Mouse (Mus musculus) heart, embryonic 12.5 days (tissue): ENCODE data around the gene Bag5. TPM values are rescaled to one million over a fixed set of nuclear protein-coding genes. Genes with fewer than 3 reads are reported as not detected.

ENCODE experiments used
- ATAC-seq: fragments of 200-750 bp; cut with Nextera tagmentation; 2 replicates; pipeline ENCODE4 v1.8.0; 2017; ENCODE audit warnings: moderate TSS enrichment, moderate library complexity; ENCODE audit not compliant: insufficient number of reproducible peaks, low FRiP score
- H3K27ac ChIP-seq: fragments of 300-500 bp; sonication (generic); 2 replicates; pipeline ENCODE4 v1.5.1; 2016; ENCODE audit warnings: mild to moderate bottlenecking, moderate library complexity; ENCODE audit not compliant: poor library complexity, severe bottlenecking
- H3K27me3 ChIP-seq: fragments of 300-500 bp; sonication (generic); replicated peaks from 2 replicates; pipeline ENCODE4 v1.6.1; 2016; ENCODE audit warnings: mild to moderate bottlenecking, moderate library complexity
- H3K36me3 ChIP-seq: fragments of 300-500 bp; sonication (generic); 2 replicates; pipeline ENCODE4 v1.6.1; 2016; ENCODE audit warnings: mild to moderate bottlenecking, moderate library complexity
- H3K4me1 ChIP-seq: fragments of 300-500 bp; sonication (generic); replicated peaks from 2 replicates; pipeline ENCODE4 v1.6.1; 2016; ENCODE audit warnings: mild to moderate bottlenecking
- H3K4me2 ChIP-seq: fragments of 300-500 bp; sonication (generic); 2 replicates; pipeline ENCODE4 v1.6.1; 2016; ENCODE audit warnings: mild to moderate bottlenecking, moderate library complexity
- H3K4me3 ChIP-seq: fragments of 300-500 bp; sonication (generic); 2 replicates; pipeline ENCODE4 v1.5.1; 2016; ENCODE audit warnings: mild to moderate bottlenecking
- H3K9ac ChIP-seq: fragments of 300-500 bp; sonication (generic); 2 replicates; pipeline ENCODE4 v1.6.1; 2016; ENCODE audit warnings: mild to moderate bottlenecking, moderate library complexity
- H3K9me3 ChIP-seq: fragments of 300-500 bp; sonication (generic); replicated peaks from 2 replicates; pipeline ENCODE4 v1.6.1; 2016; ENCODE audit warnings: mild to moderate bottlenecking, moderate library complexity
- WGBS: fragments of 180-500 bp; shearing (Covaris S2); methylation state at CpG from one replicate; pipeline ENCODE4 v1.1.7; 2016; 5-methylcytosine and 5-hydroxymethylcytosine counted together
- polyA plus RNA-seq: library from polyadenylated mRNA; unstranded; fragments of >200 nt; fragmentation: Nextera tagmentation; extraction: Ambion mirVana; gene quantifications from 2 replicates; pipeline ENCODE4 v1.2.1, GENCODE M21; 2016

The Bag5 gene
- polyA plus RNA-seq, 1 experiment from 2014 or later, result 41.3 TPM

GRCm38 (mm10) chr12:111672581-111672980 is 40.5 kb downstream of the Bag5 start:
- peaks cover 73% of the 10 kb centered on the region for H3K4me1 ChIP-seq
- peak overlapping the region; percentile 52 for H3K9ac ChIP-seq
- ATAC-seq, result no peak
- peak overlapping the region; percentile 71 for H3K4me3 ChIP-seq
- H3K4me2 ChIP-seq, result peak overlapping the region; percentile 91
- WGBS, result 7% methylated on average over 12 of the region's 12 CpGs
- H3K27ac ChIP-seq, result no peak overlapping the region
- peaks cover 14% of the 10 kb centered on the region; the same call in 1 of the 2 replicates for H3K36me3 ChIP-seq
- no peaks in the 10 kb centered on the region for H3K9me3 ChIP-seq
- peaks cover 9% of the 10 kb centered on the region; the same call in 1 of the 2 replicates for H3K27me3 ChIP-seq

- peak within 1 kb of the TSS; percentile 91 for H3K4me2 ChIP-seq
- ATAC-seq, result peak; percentile 50
- WGBS, result under 1% methylated on average over 31 of the region's 31 CpGs
- H3K36me3 ChIP-seq, result peaks cover 14% of the 10 kb centered on the region; the same call in 1 of the 2 replicates
- H3K9me3 ChIP-seq, result no peaks in the 10 kb centered on the region
- H3K27me3 ChIP-seq, result peaks cover 9% of the 10 kb centered on the region; the same call in 1 of the 2 replicates
- peak within 1 kb of the TSS; percentile 71 for H3K4me3 ChIP-seq
- peak within 1 kb of the TSS; percentile 33; the same call in 1 of the 2 replicates for H3K27ac ChIP-seq
- peaks cover 69% of the 10 kb centered on the region for H3K4me1 ChIP-seq
- peak within 1 kb of the TSS; percentile 76 for H3K9ac ChIP-seq
These were observed 40.9 kb downstream of the Bag5 start, which contains the start of gene Ckb for GRCm38 (mm10) chr12:111672176-111672575. Ckb (minus strand) TSS chr12:111672338.

DNA sequence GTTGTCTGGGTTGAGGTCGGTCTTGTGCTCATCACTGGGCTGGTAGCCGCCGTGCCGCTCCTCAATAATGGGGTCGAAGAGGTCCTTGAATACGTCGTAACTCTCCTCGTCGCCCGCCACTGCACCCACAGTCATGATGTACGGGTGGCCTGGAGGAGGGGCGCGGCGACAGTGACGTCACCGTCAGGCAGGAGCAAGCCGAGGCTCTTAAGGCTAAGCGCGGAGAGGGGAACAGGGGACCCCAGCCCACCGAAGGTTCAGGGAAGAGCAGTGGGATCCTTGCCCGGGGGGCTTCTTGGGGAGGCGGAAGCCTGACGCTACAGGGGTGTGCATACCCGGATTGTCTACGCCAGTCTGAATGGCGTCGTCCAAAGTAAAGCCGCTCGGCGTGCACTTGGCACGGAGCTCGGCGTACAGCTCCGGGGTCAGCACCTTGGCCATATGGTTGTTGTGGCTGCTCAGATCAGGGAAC is 41.6 kb downstream of the Bag5 start:
- peak overlapping the region; percentile 76 for H3K9ac ChIP-seq
- peaks cover 14% of the 10 kb centered on the region; the same call in 1 of the 2 replicates for H3K36me3 ChIP-seq
- peaks cover 66% of the 10 kb centered on the region for H3K4me1 ChIP-seq
- under 1% methylated on average over 34 of the region's 34 CpGs for WGBS
- H3K27me3 ChIP-seq, result peaks cover 9% of the 10 kb centered on the region; the same call in 1 of the 2 replicates
- H3K4me3 ChIP-seq, result peak overlapping the region; percentile 71
- no peaks in the 10 kb centered on the region for H3K9me3 ChIP-seq
- peak overlapping the region; percentile 33; the same call in 1 of the 2 replicates for H3K27ac ChIP-seq
- H3K4me2 ChIP-seq, result peak overlapping the region; percentile 91
- ATAC-seq, result no peak

DNA sequence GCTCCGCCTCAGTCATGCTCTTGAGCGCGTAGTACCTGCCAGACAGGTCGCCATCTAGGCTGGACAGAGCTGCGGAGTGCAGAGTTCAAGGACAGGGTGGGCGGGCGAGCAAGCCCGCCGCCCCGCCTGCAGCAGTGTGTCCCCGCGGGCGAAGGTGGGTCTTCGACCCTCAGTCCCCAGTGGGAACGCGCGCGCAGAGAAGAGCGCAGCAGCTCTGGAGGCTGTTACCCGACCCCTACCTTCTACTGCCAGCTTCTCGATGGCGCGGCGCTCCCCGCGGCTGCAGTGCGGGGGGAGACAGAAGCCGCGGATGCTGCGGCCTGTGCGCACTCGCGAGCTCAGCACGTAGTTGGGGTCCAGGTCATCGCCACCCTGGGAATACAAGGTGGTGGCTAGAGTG is 42.1 kb downstream of the Bag5 start:
- WGBS, result under 1% methylated on average over 35 of the region's 35 CpGs
- Histone ChIP-seq H3K27me3 (peaks cover 9% of the 10 kb centered on the region; the same call in 1 of the 2 replicates), H3K9ac (peak overlapping the region; percentile 76), H3K4me2 (peak overlapping the region; percentile 91), H3K4me3 (peak overlapping the region; percentile 71), H3K27ac (0 out of 2 replicates have a peak overlapping the region, but pooled peaks have one; percentile 8), H3K36me3 (peaks cover 14% of the 10 kb centered on the region; the same call in 1 of the 2 replicates), H3K4me1 (peaks cover 71% of the 10 kb centered on the region), H3K9me3 (no peaks in the 10 kb centered on the region)
- ATAC-seq, result peak; percentile 3; the same call in 1 of the 2 replicates

GRCm38 (mm10) chr12:111670371-111670971 is 42.6 kb downstream of the Bag5 start:
- H3K4me1 ChIP-seq, result peaks cover 74% of the 10 kb centered on the region
- H3K36me3 ChIP-seq, result peaks cover 14% of the 10 kb centered on the region; the same call in 1 of the 2 replicates
- H3K4me3 ChIP-seq, result peak overlapping the region; percentile 71
- WGBS, result 9% methylated on average over 29 of the region's 29 CpGs
- peak; percentile 23 for ATAC-seq
- H3K27ac ChIP-seq, result no peak overlapping the region
- peak overlapping the region; percentile 91 for H3K4me2 ChIP-seq
- peaks cover 9% of the 10 kb centered on the region; the same call in 1 of the 2 replicates for H3K27me3 ChIP-seq
- H3K9me3 ChIP-seq, result no peaks in the 10 kb centered on the region
- H3K9ac ChIP-seq, result peak overlapping the region; percentile 76

DNA sequence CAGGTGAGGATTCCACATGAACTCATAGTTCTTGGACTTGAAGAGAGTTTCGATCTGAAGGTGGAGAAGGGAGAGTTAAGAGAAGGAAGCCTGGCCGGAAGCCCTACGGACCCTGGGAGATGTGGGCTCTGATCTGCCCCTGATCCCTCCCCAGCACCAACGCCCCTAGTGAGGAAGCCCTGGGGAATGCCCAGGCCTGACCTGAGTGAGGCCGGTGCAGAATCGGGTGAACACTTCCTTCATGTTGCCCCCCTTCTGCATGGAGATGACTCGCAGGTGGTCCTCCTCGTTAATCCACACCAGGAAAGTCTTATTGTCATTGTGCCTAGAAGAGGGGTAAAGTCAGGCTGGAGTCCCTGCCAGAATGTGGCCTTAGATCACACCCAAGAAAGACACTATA is 43.1 kb downstream of the Bag5 start:
- Histone ChIP-seq H3K4me1 (peaks cover 74% of the 10 kb centered on the region), H3K36me3 (peaks cover 16% of the 10 kb centered on the region; the same call in 1 of the 2 replicates), H3K9ac (peak overlapping the region; percentile 76; the same call in 1 of the 2 replicates), H3K4me2 (peak overlapping the region; percentile 91), H3K4me3 (no peak overlapping the region), H3K27ac (no peak overlapping the region), H3K27me3 (peaks cover 9% of the 10 kb centered on the region; the same call in 1 of the 2 replicates), H3K9me3 (no peaks in the 10 kb centered on the region)
- 59% methylated on average over 8 of the region's 8 CpGs for WGBS
- ATAC-seq, result no peak

GRCm38 (mm10) chr12:111669000-111669788 is 43.9 kb downstream of the Bag5 start:
- Histone ChIP-seq H3K27ac (peak overlapping the region; percentile 80), H3K4me2 (peak overlapping the region; percentile 66), H3K4me1 (peaks cover 77% of the 10 kb centered on the region), H3K9me3 (no peaks in the 10 kb centered on the region), H3K36me3 (peaks cover 16% of the 10 kb centered on the region; the same call in 1 of the 2 replicates), H3K27me3 (peaks cover 9% of the 10 kb centered on the region; the same call in 1 of the 2 replicates), H3K4me3 (no peak overlapping the region), H3K9ac (peak overlapping the region; percentile 68)
- no peak for ATAC-seq
- WGBS, result 71% methylated on average over 23 of the region's 23 CpGs

- Histone ChIP-seq H3K4me1 (peaks cover 79% of the 10 kb centered on the region), H3K4me3 (peak overlapping the region; percentile 26), H3K27ac (peak overlapping the region; percentile 80), H3K9me3 (no peaks in the 10 kb centered on the region), H3K27me3 (peaks cover 9% of the 10 kb centered on the region; the same call in 1 of the 2 replicates), H3K4me2 (peak overlapping the region; percentile 66), H3K36me3 (peaks cover 16% of the 10 kb centered on the region; the same call in 1 of the 2 replicates), H3K9ac (peak overlapping the region; percentile 68)
- peak; percentile 49 for ATAC-seq
- WGBS, result 3% methylated on average over 8 of the region's 8 CpGs
These were observed 44.6 kb downstream of the Bag5 start for GRCm38 (mm10) chr12:111668457-111668912.

- Histone ChIP-seq H3K4me1 (peaks cover 77% of the 10 kb centered on the region), H3K4me2 (no peak overlapping the region), H3K4me3 (no peak overlapping the region), H3K9ac (no peak overlapping the region), H3K27me3 (0 out of 2 replicates have a peak, but pooled peaks cover 5% of the 10 kb centered on the region), H3K27ac (no peak overlapping the region), H3K9me3 (no peaks in the 10 kb centered on the region), H3K36me3 (peaks cover 16% of the 10 kb centered on the region; the same call in 1 of the 2 replicates)
- 86% methylated on average over 5 of the region's 5 CpGs for WGBS
- no peak for ATAC-seq
These were observed 45.6 kb downstream of the Bag5 start for GRCm38 (mm10) chr12:111667421-111667820.

- Histone ChIP-seq H3K27ac (peak overlapping the region; percentile 76), H3K4me3 (no peak overlapping the region), H3K4me1 (peaks cover 71% of the 10 kb centered on the region), H3K9me3 (no peaks in the 10 kb centered on the region), H3K36me3 (peaks cover 26% of the 10 kb centered on the region), H3K9ac (no peak overlapping the region), H3K4me2 (no peak overlapping the region), H3K27me3 (0 out of 2 replicates have a peak, but pooled peaks cover 5% of the 10 kb centered on the region)
- 72% methylated on average over 13 of the region's 13 CpGs for WGBS
- no peak for ATAC-seq
These were observed 46.7 kb downstream of the Bag5 start for GRCm38 (mm10) chr12:111666380-111666779.
